Mouse (Mus musculus) kidney, adult 8-10 months (tissue): ENCODE results near the gene Kif12.

Source experiments
- DNase-seq, 2 experiments: peaks; one replicate each; pipeline ENCODE4 v3.0.0; 2022

The Kif12 gene

DNA sequence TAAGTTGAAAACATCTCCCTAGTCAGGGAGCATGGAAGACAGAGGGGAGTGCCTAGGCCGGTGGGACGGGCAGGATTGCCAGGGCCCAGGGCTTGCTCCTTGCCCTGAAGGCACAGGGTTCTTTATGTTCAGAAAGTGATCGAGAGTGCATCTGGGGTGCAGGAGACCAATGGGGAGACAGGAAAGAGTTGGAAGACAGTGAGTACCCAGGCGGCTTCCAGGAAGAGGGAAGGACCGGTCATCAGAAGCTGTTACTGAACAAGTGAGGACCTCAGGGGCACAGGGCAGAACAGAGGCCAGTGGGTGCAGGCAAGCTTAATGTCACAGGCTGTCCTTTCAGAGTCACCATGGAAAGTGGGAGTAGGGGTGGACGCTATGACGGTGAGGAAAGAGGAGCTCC is 13.7 kb downstream of the Kif12 start:
- DNase-seq: no peak

DNA sequence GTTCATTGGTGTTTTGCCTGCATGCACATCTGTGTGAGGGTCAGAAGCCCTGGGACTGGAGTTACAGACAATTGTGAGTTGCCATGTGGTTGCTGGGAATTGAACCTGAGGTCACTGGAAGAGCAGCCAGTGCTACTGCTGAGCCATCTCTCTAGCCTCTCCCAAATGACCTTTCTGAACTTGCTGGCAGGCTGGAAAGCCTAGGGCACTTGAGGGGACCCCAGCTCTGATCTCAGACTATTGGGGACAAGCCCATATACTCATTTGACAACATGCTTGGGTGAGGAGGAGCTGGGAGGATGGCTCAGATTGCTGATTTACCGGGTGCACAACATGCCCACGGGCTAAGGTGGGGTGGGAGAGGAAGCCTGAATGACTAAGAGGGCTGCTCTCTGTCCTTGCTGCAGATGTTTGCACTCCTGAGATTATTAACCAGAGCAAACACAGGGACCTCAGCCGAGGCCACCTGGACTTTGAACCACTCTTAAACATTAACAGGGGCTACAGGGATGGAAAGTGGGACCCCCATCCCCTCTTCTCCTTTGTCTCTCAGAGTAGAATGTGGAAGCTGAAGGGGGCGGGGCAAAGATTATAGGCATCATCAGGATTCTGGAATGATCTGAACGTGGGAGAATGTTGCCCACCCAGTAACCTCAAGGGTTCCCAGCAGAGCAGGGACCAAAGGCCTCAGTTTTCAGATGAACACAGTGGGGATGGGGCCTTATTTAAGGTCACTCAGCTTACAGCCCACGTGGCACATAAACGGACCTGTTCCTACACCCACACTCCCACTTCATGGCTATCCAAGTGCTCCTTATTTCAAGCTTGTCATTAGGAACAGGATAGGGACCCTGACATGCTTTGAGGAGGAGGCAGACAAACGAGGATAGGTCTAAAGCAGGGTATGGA is 15.0 kb downstream of the Kif12 start:
- DNase-seq: peak; percentile 79 to 87

DNA sequence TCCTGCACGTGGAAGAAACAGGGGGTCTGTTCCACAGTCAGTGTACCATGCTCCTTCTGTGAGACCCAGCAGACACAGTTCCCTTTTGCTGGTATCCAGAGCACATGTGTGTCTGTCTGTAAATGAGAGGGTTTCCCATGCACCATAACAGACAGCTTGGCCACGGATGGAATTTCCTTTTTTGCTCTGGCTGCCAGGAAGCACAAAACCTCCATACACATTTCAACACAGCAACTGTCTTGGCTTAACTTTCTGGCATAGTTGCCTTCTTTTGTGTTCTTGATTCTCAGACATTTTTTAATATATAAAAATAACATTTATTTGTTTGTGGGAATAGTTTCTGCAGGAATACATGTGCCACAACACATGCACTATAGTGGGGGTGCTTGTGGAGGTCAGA is 16.3 kb downstream of the Kif12 start:
- no peak for DNase-seq

DNA sequence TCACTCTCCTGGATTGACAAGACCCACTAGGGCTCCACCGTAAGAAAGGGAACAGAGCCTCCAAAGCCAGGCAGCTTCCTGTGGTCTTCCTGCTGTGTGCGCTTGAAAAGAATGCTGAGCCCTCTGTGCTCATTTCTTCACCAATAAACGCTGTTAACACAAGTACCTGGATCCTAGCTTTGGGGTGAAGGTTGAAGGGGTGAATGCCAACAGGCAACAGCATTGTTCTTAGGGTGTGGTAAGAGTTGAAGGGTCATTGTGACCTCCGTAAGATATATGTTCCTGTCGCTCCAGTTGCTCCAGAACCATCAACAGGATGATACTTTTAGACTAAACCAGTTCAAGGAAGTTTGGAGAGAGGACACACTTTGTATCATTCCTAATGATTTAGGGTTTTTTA is 17.2 kb downstream of the Kif12 start, which contains the start of gene Ambp:
TSS of gene Ambp (minus strand) at position 101 of the 400 bp plus-strand sequence.
- DNase-seq: no peak

DNA sequence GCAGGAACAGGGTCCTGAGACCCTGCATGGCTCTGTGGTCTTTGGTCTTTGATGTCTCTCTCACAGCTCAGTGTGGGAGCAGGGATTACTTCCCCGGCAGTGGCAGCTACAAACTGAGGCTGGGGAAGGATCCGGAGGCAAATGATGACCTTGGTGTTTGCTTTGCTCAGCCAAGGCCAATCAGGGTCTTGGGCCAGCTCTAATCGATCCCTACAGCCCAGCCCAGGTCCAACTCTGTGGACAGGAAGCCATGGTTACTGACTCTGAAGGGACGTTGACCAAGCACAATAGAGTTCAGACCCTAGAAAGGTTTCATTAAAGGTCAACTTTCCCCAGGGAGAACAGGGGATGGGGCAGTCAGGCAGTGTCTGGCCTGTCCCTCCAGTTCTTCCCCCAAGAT is 17.9 kb downstream of the Kif12 start:
- no peak for DNase-seq

DNA sequence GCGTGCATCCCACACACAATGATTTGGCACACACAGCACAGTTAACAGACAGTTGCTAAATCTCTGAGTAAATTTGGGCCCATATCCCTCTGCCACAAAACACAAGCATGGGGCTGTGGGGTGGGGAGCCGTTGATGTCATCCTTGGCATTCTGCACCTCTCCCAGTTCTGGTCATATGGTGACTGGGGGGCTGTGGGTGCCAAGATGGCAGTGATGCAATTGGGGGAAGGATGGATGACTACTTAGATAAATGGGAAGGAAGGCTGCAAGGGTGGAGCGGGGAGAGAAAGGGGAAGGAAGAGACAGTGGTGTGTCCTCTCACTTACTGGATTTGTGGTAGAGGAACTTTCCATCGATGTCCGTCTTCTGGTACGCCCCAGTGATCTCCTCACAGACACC is 20.8 kb downstream of the Kif12 start:
- DNase-seq: no peak

DNA sequence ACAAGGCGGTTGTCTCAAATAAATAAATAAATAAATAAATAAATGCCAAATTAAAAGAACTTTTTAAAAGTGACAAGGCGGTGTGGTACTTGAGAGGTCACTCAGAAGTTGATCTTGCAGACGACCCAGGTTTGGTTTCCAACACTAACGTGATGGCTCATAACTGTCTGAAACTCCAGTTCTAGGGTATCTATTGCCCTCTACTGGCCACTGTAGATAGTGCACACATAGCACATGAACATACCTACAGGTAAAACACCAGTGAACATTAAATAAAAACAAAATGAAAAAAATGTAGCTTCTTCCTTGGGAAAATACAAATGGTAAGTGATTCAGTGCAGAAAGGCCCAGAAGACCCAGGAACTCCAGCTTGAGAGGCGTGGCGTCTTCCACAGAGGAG is 24.7 kb downstream of the Kif12 start:
- no peak for DNase-seq

DNA sequence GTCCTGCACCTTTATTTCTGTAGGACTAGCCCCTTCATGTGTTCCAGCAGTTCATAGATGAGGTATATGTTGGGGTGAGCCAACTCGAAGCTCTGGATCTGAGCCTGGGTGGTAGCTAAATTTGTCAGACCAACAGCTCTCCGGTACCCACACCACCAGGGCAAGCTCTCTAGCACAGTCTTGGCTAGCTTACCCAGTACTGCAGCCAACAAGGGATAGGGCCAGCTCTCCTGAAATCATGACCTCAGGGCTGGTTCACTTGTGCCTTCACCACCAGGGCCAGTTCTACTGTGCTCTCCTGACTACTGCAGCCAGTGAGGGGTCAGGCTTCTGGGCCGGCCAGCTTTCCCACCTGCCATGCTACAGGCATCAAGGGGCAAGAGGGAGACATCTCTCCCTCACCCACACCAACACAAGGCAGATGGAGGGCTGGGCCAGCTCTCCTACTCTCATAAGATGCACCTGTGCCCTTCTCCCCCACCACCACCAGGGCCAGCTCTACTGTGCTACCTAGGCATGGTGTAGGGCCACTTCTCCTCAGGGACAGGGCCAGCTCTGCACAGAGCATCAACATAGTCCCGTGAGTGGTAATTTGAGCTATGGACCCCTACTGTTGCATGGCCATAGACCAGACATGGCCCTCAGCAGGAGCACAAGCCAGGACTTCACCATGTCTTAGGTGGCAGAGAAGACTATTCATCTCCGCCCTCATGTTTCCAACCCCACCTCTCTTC is 41.9 kb downstream of the Kif12 start:
- no peak for DNase-seq

DNA sequence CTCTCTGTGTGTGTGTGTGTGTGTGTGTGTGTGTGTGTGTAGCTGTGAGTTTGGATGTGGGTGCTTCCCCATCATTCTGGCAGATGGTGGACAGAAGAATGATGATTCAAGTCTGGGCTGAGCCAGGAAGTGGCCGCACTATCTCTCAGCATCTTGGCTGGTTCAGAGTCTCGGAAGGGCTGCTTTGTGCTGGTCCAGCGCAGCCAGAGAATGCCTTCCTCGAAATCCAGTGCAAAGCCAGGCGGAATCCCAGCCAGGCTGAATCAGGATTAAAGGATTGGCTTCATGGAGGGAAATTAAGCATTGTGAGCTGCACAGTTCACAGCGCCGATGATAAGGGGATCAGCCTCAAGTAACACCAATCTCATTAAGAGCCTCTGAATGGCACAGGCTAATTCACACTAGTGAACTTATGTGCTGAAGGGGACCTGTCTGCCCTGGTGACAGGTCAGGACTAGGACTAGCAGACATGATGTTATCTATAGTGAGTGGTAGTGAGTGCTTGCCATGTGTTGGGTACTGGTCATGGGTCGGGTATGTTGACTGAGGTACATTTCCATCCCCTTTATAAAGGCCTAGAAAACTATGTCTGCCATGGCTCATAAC is 47.0 kb downstream of the Kif12 start:
- DNase-seq: no peak

DNA sequence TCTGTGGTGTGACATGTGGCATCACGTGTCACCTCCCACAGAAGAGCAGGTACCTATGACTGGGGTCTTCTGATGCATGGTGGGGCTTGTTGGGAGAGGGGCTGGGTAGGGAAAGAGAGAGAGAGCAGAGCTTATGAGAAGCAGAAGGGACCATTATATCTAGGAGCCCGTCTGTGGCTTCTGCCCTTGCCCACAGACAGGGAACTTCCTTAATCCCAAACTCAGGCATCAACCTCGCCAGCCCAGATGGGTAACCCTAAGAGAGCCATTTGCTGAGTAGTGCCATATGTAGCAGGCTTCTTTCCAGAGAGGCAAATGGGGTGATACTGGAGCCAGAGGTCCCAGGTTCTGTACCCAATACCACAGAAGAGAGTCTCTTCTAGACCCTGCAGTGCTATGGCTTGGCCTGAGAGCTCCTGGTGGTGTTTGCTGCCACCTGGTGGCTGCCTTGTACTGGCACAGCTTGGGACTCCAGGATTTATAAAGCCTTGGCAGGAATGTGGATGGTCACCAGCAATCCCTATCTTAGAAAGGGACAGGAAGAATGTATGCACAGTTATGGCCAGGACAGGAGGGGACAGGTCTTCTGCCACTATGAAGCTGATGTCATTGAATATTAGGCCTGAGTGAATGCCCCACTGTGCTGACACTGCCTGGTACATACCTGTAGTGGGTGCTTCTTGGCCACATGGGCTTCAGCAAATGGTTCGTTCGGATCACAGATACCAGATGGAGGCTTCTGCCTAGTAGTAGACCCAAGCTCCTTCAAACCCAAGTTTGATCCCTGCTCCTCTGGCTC is 53.1 kb downstream of the Kif12 start:
- peak; percentile 66 to 80 for DNase-seq
